Mouse (Mus musculus) gastrocnemius, postnatal 25 days (tissue): Measurements from ENCODE around the gene Anks1b. TPM values are rescaled to one million over a fixed set of nuclear protein-coding genes. Genes with fewer than 3 reads are reported as not detected.
A peak's percentile ranks its signal among the peaks of the same experiment; 100 is the strongest.

Experiments
- DNase-seq: peaks from one replicate; pipeline ENCODE4 v3.0.0; 2022
- total RNA-seq, 2 experiments: library from RNA; stranded (reverse); gene quantifications; 1 replicate in 1 of 2; 2 replicates in 1 of 2; pipeline ENCODE4 v1.2.3; 2021

The Anks1b gene
- total RNA-seq, 2 experiments from 2014 or later: 0.16 to 0.36 TPM

DNA sequence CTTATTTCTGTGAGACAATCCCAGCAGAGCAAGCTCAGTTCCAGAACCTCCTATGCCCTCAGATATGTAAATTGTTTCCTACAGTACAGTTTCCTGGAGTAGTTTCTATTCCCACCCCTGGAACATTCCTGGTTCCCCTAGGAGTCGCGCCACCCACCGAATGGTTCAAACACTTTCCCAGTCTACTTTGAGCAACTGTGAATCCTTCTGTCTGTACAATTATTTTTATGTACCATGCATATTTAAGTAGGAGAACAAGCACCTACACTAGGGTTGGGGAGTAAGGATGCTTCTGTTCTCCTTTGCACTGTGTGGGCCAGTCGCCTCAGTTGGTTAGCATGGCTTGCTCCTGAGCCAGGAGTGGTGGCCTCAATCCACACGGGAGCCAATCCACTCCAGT, 999.9 kb downstream of the Anks1b start:
- no peak for DNase-seq

DNA sequence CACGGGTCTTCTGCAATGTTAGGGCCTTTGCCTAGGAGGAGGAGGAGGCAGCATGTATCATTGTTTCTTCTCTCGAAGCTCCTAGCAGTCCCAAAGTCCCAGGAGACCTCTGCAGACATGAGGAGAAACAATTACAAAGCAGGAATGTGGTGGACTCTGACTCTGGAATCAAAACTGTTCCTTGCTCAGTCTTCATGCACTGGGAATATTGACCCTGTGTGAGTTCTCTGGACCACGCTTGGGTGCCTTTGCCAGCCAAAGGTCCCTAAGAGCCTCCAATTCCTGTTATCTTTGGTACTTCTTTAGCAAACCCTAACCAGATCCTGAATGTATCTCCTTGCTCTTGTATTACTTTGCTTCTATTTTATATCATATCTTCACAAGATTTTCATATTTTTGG, 1000.9 kb downstream of the Anks1b start:
- no peak for DNase-seq

DNA sequence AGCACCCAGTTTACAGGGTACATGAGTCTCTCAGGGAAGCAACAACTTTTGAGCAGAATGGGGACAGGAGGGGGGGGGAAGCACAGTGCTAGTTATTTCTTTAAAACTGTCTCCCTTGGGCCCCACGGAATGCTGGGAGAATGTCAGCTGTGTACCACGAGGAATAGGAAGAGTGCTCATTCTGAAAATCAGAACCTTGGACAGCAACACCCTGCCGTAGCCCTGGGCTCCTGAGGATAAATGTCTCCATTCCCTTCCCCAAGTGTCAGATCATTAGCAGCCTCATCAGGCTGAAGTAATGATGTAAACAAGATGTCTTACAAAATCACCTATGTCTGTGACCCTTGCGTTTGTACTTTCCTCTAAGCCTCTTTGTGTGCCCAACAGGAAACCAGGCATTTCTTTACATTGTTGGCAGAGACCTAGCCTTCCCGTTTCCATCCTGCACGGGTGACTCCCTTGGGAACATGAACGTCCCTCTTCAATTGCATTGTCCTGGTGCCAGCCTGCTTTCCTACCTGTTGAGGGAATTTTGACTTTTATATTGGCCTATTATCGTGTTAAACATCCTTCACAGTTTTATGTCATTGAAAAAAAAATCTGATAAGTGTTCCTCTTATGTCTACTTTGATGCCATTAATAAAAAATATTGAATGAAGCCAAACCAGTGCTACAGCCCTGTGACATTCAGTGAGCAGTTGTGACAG, 1007.7 kb downstream of the Anks1b start:
- DNase-seq: no peak

DNA sequence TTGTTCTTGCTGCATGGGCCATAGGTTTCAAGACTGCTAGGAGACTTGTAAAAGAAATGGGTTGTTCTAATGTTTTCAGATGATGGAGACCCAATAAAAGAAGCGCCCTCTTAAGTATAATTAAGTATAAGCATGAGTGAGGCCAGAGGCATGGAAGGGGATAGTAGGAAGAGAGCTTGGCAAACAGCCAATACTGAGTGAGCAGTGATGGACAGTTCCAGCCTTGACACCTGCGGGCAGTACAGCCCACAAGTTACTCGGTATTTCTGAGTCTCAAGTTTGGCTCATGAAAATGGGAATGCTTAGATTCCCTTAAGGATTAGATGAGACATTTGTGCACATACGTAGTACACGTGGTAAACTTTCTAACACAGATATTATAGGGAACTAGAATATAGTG, 1016.3 kb downstream of the Anks1b start:
- no peak for DNase-seq

DNA sequence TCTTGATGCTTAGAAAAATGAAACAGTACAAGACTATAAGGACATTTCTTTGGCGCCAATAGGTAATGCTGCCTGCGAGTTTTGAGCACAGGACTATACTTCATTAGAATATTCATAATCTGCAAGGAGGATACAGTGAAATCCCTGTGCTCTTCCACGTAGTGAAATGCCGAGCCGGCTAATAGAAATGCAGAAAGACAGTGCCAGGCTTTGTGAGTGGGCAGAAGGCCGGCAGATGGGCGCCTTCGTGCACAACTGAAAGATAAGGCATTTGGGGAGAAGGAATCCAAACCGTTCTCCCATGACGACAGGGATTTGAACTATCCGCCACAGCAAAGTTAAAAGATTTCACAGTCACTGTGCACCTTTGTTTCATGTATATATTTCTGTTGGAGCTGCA, 1019.4 kb downstream of the Anks1b start:
- no peak for DNase-seq

DNA sequence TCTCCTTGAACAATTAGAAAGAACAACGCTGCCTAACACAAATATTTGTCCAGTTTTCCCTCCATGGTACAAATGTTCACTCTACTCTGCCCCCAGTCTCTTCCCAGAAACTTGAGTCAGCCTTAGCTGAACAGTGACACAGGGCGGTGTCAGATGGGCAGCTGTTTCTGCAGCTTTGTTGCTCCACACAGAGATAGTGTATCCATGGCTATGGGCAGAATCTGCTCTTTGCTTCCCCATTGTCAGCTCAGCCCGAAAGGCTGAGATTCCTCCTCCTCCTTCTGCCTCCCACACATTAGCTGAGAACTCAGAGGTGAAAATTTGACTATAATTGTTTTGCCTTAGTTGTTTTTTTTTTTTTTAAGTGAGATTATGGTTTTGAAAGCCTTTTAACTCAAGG, 1024.6 kb downstream of the Anks1b start:
- no peak for DNase-seq

DNA sequence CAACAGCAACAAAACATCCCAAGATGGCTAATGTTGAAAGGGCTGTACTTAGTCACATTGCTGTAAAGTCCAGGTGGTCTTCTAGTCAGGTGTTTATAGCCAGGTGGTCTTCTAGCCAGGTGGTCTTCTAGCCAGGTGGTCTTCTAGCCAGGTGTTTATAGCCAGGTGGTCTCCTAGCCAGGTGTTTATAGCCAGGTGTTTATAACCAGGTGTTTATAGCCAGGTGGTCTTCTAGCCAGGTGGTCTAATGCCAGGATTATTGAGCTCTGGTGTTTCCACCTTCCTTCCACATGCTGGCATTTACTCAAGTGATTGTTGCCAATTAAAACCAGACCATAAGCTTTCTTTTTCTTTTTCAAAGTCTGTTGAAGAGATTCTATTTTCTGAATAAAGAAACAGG, 1030.9 kb downstream of the Anks1b start:
- no peak for DNase-seq

DNA sequence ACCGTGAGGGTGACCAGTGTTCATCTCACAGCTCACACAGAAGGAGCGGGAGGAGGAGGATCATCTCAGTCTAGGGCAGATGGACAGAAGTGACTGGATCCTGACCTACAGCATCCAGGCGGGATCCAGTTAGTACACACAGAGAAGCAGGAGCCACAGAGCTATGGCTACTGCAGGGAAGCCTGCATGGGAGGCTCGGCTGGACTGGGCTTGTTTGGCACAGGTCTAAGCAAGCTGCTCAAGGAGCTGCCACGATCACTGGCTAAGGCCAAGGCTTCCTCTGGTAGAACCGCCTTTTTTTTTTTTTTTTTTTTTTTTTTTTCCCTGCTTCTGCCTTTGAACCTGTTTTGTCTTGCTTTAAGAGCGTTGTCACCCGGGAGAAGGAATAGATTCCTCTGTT, 1034.1 kb downstream of the Anks1b start:
- DNase-seq: no peak

DNA sequence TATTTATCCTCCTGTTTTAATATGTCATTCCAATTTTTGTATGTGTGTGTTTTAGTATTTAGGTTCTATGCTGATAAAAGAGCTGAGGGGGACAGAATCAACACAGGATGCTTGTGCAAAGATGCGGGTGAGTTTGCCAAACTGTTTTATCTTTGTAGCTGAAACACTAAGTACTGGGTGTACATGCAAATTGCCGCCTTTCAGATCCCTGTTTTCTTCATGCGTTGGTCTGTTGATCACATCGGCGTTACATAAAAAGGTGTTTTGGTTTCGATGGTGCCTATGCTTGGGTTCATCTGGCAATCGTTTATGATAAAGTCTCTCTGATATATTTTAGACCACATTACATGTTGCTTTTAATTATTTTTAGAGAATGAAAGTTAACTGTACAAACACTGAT, 1050.2 kb downstream of the Anks1b start:
- DNase-seq: no peak

DNA sequence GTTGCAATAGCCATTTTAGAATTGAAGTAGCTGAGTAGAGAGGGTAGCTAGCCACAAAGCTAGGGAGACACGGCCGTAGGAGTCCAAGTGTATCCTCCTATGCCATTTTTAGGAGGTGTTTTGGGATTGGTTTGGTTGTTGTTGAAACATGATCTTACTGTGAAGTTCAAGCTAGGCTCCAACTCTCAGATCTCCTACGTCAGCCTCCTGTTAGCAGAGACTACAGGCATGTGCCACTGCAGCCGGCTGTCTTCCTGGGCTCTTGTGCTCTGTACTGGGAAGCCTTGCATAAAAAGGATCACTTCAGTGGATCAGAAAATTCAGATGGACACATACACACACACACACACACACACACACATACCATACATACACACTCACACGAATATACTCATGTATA, 1059.8 kb downstream of the Anks1b start:
- DNase-seq: no peak

DNA sequence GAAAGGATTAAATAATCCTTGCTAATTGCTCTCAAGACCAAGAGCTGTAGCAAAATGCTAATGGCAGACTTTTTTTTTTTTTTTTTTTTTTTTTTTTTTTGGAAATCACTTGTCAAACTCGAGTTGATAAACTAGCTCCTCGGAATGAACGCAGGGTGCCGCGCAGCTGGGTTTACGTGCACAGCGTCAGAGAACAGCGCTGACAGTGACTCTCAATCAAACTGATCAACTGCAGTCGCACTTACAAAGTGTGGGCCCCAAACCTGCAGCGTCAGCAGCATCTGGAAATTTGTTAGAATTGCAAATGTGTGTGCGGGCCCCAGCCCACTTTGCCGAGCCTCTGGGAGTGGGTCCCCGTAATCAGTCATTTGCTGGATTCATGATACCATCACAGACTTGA, 1061.4 kb downstream of the Anks1b start:
- DNase-seq: no peak

DNA sequence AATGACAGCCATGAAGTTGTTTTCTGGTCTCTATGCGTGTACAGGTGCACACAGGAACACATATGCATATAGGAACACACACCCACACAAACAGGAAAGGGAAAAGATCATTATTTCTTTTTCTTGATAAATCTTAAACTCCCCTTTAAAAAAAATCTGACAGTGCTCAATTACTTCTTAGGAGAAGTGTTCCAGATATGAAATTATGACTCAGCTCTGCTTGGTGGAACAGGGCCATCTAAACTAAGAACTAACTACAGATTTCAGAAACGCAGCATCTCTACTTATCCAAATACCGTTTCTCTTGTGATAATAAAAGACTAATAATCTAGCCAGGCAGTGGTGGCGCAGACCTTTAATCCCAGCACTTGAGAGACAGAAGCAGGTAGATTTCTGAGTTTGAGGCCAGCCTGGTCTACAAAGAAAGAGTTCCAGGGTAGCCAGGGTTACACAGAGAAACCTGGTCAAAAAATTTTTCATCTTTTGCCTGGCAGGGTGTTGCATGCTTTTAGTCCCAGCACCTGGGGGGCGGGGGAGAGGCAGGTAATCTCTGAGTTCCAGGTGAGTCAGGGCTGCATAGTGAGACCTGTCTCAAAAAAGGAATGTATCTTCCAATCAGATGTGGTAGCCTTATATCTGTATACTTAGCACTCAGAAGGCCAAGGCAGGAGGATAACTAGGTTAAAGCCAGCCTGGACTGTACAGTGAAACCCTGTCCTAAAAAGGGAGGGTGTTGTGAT, 1064.6 kb downstream of the Anks1b start:
- DNase-seq: no peak

DNA sequence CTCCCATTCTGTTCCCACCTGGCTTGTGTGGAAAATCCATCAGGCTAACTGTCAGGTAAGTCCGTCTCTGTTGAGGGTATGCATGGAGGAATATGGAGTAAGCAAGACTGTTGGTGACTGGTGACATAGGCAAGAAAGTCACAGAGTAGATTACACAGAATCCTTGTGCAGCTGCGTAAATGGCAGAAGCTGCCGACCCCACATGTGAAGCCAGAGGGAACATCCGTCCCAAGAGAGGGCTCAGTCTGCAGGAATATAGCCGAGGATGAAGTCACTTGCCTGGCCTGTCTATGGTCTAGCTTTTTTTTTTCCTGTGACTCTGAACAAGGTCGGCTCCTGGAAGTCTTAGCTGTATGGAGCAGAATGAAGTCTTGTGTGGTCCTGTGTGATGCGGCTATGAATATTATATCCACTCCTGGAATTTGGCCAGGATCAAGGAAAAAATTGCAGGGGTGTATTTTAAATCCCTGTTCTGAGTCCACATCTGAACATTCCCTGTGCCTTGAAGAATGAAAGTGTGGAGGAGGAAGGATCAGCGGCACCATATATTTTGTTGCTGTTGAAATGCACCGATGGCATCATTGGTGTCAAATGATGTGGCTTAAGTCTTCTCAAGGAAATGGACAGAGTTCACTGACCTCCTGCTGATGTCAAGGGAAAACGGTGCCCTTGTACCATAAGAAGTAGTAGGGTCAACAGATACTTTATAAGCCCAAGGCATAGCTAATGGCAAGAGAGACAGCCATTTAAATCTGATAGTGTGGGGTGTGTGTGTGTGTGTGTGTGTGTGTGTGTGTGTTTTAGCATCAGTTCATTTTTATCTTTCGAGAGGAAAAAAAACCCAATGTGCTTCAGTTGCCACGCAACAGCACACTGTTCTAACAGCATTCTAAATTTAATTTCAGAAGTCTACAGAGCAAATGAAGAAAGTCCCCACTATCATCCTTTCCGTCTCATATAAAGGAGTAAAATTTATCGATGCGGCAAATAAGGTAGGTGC, 1067.5 kb downstream of the Anks1b start:
- DNase-seq: peak; percentile 44

DNA sequence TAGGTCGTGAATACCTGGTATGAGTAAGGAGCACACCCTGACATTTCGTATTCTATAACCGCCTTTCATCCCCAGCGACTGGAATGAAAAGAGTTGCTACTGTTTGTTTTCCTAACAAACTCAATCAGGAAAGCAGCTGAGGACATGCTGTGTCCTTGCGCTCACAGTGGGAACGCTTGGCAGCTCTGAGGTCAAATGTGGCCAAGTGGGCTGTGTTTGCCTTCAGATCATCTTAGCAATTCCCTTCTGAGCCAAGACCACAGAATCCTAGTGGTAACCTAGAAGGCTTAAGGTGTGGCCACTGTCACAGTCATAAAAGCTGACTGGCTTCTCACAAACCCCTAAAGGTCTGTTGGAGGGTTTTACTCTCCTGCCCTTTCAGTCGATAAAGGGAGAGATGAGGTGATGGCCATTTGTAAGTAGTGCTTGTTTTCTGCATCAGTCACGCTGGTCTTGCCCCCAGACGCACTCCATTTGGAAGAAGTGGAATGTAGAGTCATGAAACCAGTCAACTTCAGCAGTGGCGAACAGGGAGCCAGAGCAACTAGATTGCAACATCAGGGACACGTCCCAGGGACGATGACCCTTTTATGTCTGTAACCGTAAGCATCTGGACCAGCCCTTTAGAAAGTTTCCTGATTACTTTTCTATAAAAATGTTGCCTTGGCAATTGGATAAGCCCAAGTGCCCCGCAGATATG, 1068.8 kb downstream of the Anks1b start:
- DNase-seq: peak; percentile 35

DNA sequence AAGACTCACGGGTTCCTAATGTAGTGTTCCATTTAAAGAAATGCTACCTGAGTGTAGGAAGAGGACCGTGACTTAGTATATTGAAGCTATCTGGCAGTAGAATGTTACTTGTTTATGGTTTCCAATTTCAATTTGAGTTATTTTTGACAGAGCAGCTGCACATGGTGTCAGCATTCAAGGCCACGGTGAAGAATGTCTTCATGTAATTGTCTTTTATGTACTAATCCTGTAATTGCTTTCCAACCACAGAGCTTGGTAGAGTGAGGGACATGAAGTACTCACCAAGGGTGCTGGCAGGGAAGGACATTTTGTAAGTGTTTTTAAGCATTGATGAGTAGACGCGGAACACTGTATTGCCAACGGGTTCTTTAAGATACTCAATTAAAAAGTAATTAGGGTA, 1073.7 kb downstream of the Anks1b start:
- no peak for DNase-seq

DNA sequence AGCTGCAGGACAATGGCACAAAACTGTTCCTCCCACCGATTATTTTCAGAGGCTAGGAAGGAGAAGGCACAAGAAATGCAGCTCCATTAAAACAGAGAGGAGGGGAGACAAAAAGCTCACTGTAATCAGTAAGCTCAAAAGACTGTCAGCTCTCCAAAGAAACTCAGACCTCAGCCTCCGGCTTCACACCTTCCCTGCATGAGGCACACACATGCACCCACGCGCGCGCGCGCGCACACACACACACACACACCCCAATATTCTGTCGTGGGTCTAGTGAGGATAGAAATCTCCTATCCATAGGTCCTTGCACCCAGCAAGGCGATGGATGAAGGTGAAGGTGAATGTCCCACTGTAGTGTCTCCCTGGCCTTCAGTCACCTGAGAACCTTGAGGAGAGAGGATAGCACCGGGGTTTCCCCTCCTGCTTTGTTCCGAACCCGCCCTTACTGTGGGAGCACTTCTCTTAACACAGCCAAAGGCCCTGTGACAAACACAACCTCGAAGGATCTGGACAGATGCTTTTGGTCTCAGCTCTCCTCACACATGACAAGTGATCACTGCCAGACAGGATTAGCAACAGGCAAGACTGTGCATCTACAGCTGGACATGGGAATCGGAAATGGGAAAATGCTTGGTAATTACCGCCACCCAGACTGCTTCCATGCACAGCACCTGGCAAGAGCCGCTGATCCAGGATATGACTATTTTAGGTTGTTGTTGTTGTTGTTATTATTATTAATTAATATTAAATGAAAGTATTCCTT, 1074.5 kb downstream of the Anks1b start:
- DNase-seq: no peak

DNA sequence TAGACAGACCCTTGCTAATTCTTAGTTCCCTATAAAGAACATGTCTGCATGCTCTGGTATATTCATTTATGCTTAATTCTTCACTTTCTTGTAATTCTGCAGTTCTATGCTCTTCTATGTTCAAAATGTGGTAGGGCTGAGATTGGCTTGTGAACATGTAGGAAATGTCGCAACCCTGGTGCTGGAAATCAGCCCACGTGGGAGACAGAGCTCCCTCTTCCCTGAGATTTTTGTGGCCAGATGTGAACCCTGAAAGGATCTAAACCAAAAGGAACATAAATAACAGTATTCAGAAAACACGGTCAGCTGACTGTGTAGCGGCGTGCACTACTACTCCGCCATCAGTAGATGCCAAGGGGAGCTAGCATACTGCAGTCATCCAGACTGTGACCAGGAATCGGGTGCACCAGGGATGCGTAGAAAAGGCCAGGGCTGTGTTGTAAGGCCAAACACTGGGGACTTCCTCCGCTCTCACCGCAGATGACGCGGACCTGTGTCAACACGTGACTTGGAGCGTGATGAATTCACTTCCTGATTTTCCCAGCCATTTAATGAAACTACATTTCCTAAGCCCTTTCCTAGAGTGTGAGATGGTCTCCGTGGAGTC, 1079.9 kb downstream of the Anks1b start:
- DNase-seq: peak; percentile 21

DNA sequence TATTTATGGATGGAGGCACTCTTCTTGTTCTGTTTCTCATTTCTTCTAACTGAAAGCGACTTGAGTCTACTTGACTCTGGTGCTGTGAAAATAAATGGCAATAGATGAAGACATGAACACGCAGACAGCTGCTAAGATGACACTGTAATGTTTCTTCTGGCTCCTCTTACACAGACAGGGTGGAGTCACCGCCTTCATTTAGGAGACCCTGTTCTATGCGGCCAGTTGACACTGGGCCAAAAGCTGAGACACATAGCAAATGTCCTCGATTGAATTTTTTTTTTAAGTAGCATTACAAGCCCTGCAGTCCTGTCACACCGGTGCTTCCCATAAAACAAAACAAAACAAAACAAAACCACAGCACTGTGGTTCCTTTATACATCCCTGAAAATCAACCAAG, 1080.5 kb downstream of the Anks1b start:
- no peak for DNase-seq

DNA sequence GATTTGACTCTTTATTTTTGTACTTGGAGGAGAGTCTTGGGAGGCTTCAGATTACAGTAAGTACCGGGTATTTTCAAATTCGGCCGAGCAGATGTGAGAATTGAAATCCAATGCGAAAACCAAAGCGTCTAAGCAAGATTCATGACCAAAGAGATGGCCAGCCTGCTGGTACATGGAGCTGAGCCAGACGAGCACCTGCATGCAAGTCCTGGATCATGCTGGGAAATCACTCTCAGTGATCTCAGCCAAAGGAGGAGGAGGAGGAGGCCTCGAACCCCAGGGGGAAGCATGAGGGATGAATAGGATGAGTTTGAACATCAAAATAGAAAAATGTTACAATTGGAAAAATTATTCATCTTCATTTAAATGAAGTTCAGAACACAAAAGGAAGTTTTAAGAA, 1087.1 kb downstream of the Anks1b start:
- DNase-seq: no peak

DNA sequence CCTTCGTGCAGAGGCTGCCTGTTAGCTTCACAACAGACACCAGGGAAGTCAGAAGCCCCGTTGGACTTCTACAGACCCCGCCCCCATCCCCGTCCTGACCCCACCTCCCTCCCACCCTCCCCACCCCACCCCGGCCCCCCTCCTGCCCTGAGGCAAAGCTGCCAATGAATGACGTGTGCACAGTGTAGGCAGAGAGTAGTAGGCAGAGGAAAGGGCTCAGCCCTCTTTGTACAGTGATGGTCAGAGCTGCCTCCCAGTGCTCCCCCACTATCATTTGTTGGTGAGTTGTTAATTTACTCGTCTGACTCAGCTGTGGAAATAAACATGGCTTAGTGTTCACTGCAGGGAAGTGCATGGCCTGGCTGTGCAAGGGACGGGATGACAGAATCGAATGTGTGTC, 1091.2 kb downstream of the Anks1b start:
- DNase-seq: no peak
